In genomic region chr8:78266231-78266630, GRCm38 (mm10) we compare ENCODE assay signal across 42 mouse cellular contexts. TPM values are rescaled to one million over a fixed set of nuclear protein-coding genes. Genes with fewer than 3 reads are reported as not detected.
"Had no signal": no experiment of that assay in that cellular context is flagged by ENCODE, and none has a peak within 500 bp of the region (broad histone marks: within the 10 kb centered on the region; RNA-seq: fewer than 3 reads in every experiment).

No protein-coding gene starts in this region.

- H3K27ac ChIP-seq: heart, embryonic 13.5 days; heart, embryonic 15.5 days; hindbrain, embryonic 10.5 days; hindbrain, embryonic 12.5 days; hindbrain, embryonic 13.5 days; hindbrain, embryonic 14.5 days; hindbrain, embryonic 15.5 days; hindbrain, postnatal 0 days; intestine, embryonic 15.5 days; kidney, embryonic 15.5 days; kidney, postnatal 0 days; layer of hippocampus, adult 2 months had no signal

- DNase-seq: heart, postnatal 10 days; heart, postnatal 14 days; heart, postnatal 36 days; heart, postnatal 4 days; kidney, adult 11 months; kidney, adult 18-20 months; kidney, adult 2 months; kidney, adult 8-10 months; kidney, adult 9 months; kidney, postnatal 10 days; kidney, postnatal 14 days; kidney, postnatal 25 days; kidney, postnatal 36 days; kidney, postnatal 4 days; layer of hippocampus, adult 9-11 months; layer of hippocampus, postnatal 36 days had no signal

- H3K9ac ChIP-seq: heart, embryonic 12.5 days; heart, embryonic 13.5 days; heart, embryonic 15.5 days; hindbrain, embryonic 12.5 days; hindbrain, embryonic 13.5 days; hindbrain, embryonic 14.5 days; hindbrain, embryonic 15.5 days; intestine, embryonic 15.5 days; kidney, embryonic 15.5 days had no signal

- H3K4me3 ChIP-seq: heart, embryonic 12.5 days; heart, embryonic 13.5 days; heart, embryonic 15.5 days; hindbrain, embryonic 10.5 days; hindbrain, embryonic 12.5 days; hindbrain, embryonic 13.5 days; hindbrain, embryonic 15.5 days; intestine, embryonic 15.5 days; kidney, embryonic 15.5 days; layer of hippocampus, adult 2 months had no signal

- H3K27me3 ChIP-seq: heart, embryonic 12.5 days; heart, embryonic 13.5 days; heart, embryonic 15.5 days; hindbrain, embryonic 12.5 days; hindbrain, embryonic 13.5 days; hindbrain, embryonic 15.5 days; intestine, embryonic 15.5 days; kidney, embryonic 15.5 days had no signal

- H3K9me3 ChIP-seq: heart, embryonic 12.5 days; heart, embryonic 13.5 days; heart, embryonic 15.5 days; hindbrain, embryonic 10.5 days; hindbrain, embryonic 12.5 days; hindbrain, embryonic 13.5 days; hindbrain, embryonic 15.5 days; intestine, embryonic 15.5 days; kidney, embryonic 15.5 days had no signal

- H3K36me3 ChIP-seq: heart, embryonic 12.5 days; heart, embryonic 13.5 days; heart, embryonic 15.5 days; hindbrain, embryonic 10.5 days; hindbrain, embryonic 12.5 days; hindbrain, embryonic 13.5 days; hindbrain, embryonic 15.5 days; intestine, embryonic 15.5 days; kidney, embryonic 15.5 days had no signal

- ATAC-seq: hindbrain, embryonic 16.5 days; hindbrain, postnatal 0 days; inflammation-experienced regulatory T-cells, adult 6 months; intestine, embryonic 15.5 days; intestine, embryonic 16.5 days; intestine, postnatal 0 days had no signal

- H3K4me1 ChIP-seq: intestine, embryonic 15.5 days had no signal

- H3K4me2 ChIP-seq: heart, embryonic 11.5 days; heart, embryonic 12.5 days; heart, embryonic 13.5 days; heart, embryonic 15.5 days; hindbrain, embryonic 12.5 days; hindbrain, embryonic 13.5 days; hindbrain, embryonic 14.5 days; hindbrain, embryonic 15.5 days; intestine, embryonic 15.5 days; kidney, embryonic 15.5 days had no signal

RNA-seq across cellular contexts. Expression of gene Ttc29, which starts 53.1 kb away (rescaled TPM):
- total RNA-seq: heart, postnatal 10 days; heart, postnatal 14 days; heart, postnatal 25 days; heart, postnatal 36 days; heart, postnatal 4 days; hematopoietic stem cell, adult 5-6 weeks; layer of hippocampus, adult 2 months; layer of hippocampus, postnatal 36 days; left cerebral cortex, adult 18-20 months had no signal
- polyA plus RNA-seq: heart, embryonic 11.5 days; heart, embryonic 12.5 days; heart, embryonic 13.5 days; heart, embryonic 14.5 days; inflammation-experienced regulatory T-cells, adult 6 months; intestine, embryonic 14.5 days; intestine, embryonic 15.5 days; intestine, embryonic 16.5 days; intestine, postnatal 0 days; kidney, adult 2 months; kidney, embryonic 14.5 days; kidney, embryonic 15.5 days; kidney, embryonic 16.5 days; large intestine, adult 2 months had no signal
